Mouse (Mus musculus) embryonic facial prominence, embryonic 10.5 days (tissue): ENCODE measurements around the gene Gpr161. TPM values are rescaled to one million over a fixed set of nuclear protein-coding genes. Genes with fewer than 3 reads are reported as not detected.

Experiments
- DNase-seq: peaks from one replicate; pipeline ENCODE4 v3.0.0-alpha.2; 2017; ENCODE audit warnings: low spot score
- H3K27ac ChIP-seq: fragments of 300-500 bp; sonication (generic); replicated peaks from 2 replicates; pipeline ENCODE4 v1.5.1; 2016; ENCODE audit warnings: mild to moderate bottlenecking
- H3K27me3 ChIP-seq: fragments of 300-500 bp; sonication (generic); replicated peaks from 2 replicates; pipeline ENCODE4 v1.6.1; 2016; ENCODE audit warnings: low read depth, mild to moderate bottlenecking; ENCODE audit not compliant: poor library complexity, severe bottlenecking
- H3K36me3 ChIP-seq: fragments of 300-500 bp; sonication (generic); replicated peaks from 2 replicates; pipeline ENCODE4 v1.6.1; 2016; ENCODE audit warnings: mild to moderate bottlenecking, moderate library complexity
- H3K4me1 ChIP-seq: fragments of 300-500 bp; sonication (generic); 2 replicates; pipeline ENCODE4 v1.6.1; 2016
- H3K4me3 ChIP-seq: fragments of 300-500 bp; sonication (generic); 2 replicates; pipeline ENCODE4 v1.5.1; 2016; ENCODE audit warnings: mild to moderate bottlenecking, moderate library complexity
- H3K9me3 ChIP-seq: fragments of 300-500 bp; sonication (generic); 2 replicates; pipeline ENCODE4 v1.6.1; 2016; ENCODE audit warnings: mild to moderate bottlenecking
- WGBS: fragments of 180-500 bp; shearing (Covaris S2); methylation state at CpG from one replicate; pipeline ENCODE4 v1.1.7; 2016; 5-methylcytosine and 5-hydroxymethylcytosine counted together
- polyA plus RNA-seq: library from polyadenylated mRNA; unstranded; fragments of >200 nt; fragmentation: Nextera tagmentation; extraction: Ambion mirVana; gene quantifications from 2 replicates; pipeline ENCODE4 v1.2.1, GENCODE M21; 2016

Gene Gpr161
- 1.7 TPM in 2 replicates for polyA plus RNA-seq

GRCm38 (mm10) chr1:165295489-165295888, at the start of gene Gpr161:
TSS of gene Gpr161 (plus strand) at chr1:165295789.
- H3K4me1 ChIP-seq = peaks cover 3% of the 10 kb centered on the region; the same call in 1 of the 2 replicates
- peaks cover 42% of the 10 kb centered on the region for H3K36me3 ChIP-seq
- DNase-seq = no peak
- no peaks in the 10 kb centered on the region for H3K9me3 ChIP-seq
- no peaks in the 10 kb centered on the region for H3K27me3 ChIP-seq
- 98% methylated on average over 1 of the region's 1 CpGs for WGBS
- H3K27ac ChIP-seq = no peak within 1 kb of the TSS
- H3K4me3 ChIP-seq = no peak within 1 kb of the TSS

- Histone ChIP-seq H3K27ac (no peak overlapping the region), H3K4me1 (no peaks in the 10 kb centered on the region), H3K9me3 (no peaks in the 10 kb centered on the region), H3K36me3 (no peaks in the 10 kb centered on the region), H3K27me3 (no peaks in the 10 kb centered on the region), H3K4me3 (no peak overlapping the region)
- 86% methylated on average over 5 of the region's 5 CpGs for WGBS
- DNase-seq = no peak
Observed at GRCm38 (mm10) chr1:165246587-165246986, 49.0 kb upstream of the Gpr161 start.

DNA sequence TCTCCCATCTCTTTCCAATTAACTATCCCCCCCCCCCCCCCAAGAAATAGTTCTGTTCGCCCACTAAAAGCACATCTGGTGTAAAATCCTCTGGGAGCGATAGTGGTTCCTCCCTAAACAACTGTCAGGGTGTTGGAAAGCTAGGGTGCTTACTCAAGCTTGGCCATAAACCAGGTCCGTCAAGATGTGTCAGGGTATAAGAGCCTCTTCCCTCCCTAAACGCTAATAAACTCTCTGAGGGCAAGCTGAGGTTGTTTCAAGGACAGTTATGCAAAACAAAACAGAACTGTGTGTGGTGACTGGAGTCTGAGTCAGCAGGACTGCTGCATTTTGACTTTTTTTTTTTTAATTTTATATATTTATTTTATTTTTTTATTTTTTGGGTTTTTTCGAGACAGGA, 48.5 kb upstream of the Gpr161 start:
- 87% methylated on average over 5 of the region's 5 CpGs for WGBS
- no peaks in the 10 kb centered on the region for H3K4me1 ChIP-seq
- no peaks in the 10 kb centered on the region for H3K27me3 ChIP-seq
- no peak for DNase-seq
- no peak overlapping the region for H3K4me3 ChIP-seq
- H3K36me3 ChIP-seq = no peaks in the 10 kb centered on the region
- no peak overlapping the region for H3K27ac ChIP-seq
- no peaks in the 10 kb centered on the region for H3K9me3 ChIP-seq

DNA sequence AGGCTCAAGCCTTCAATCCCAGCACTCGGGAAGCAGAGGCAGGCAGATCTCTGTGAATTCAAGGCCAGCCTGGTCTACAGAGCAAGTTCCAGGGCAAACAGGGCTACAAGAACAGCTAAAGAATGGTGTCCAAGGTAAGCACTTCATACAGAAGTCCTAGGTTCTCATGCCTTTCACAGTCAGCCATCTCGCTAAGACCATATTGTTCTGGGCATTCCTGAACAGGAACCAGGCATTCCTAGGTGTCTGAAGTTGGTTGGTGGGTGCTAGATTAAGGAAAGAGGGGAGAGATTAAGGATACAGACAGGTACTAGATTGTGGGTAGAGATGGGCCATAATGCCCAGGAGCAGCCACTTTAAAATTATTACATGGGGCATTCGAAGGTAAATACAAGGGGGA, 47.8 kb upstream of the Gpr161 start:
- WGBS = 86% methylated on average over 3 of the region's 3 CpGs
- Histone ChIP-seq H3K27ac (no peak overlapping the region), H3K36me3 (no peaks in the 10 kb centered on the region), H3K4me1 (peaks cover 2% of the 10 kb centered on the region; the same call in 1 of the 2 replicates), H3K4me3 (no peak overlapping the region), H3K9me3 (no peaks in the 10 kb centered on the region), H3K27me3 (no peaks in the 10 kb centered on the region)
- DNase-seq = no peak

DNA sequence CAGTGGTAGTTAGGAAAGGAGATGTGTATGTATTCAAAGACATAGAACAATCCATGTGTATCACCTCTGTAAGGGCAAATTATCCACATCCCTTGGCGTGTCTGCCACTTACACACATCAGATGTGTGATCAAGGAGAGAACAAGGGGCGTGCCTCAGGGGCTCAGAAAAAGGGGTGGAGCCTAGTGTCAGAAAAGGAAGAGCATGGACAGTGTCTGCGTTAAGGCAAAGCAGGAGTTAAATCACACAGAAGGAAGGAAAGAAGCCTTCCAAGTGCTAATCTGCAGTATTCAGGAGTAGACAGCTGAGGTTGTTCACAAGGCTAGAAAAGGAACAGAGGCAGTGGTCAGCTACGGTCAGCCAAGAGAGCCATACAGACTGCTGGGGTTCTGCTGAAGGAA, 46.7 kb upstream of the Gpr161 start:
- H3K4me1 ChIP-seq = peaks cover 2% of the 10 kb centered on the region; the same call in 1 of the 2 replicates
- no peak overlapping the region for H3K27ac ChIP-seq
- no peaks in the 10 kb centered on the region for H3K9me3 ChIP-seq
- DNase-seq = no peak
- no peaks in the 10 kb centered on the region for H3K27me3 ChIP-seq
- H3K4me3 ChIP-seq = no peak overlapping the region
- no peaks in the 10 kb centered on the region for H3K36me3 ChIP-seq
- 65% methylated on average over 4 of the region's 4 CpGs for WGBS

DNA sequence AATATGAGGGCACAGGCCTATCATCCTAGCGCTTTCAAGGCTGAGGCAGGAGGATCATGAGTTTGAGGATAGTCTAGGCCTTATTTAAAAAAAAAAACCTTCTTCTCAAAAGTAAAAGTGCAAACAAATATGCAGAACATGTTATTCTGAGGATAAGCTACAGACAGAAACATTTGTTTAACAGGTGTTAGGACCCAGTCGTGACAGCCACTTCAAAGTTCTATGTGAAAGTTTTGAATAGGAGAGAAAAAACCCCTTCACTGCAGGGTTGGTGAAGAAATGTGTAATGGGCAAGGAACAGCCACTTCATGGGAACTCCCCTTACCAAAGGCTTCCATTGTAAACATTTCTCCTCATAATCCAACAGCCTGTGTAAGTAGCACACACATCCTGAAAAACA, 45.0 kb upstream of the Gpr161 start:
- Histone ChIP-seq H3K27ac (no peak overlapping the region), H3K4me3 (no peak overlapping the region), H3K27me3 (no peaks in the 10 kb centered on the region), H3K36me3 (no peaks in the 10 kb centered on the region), H3K9me3 (no peaks in the 10 kb centered on the region), H3K4me1 (peaks cover 2% of the 10 kb centered on the region; the same call in 1 of the 2 replicates)
- DNase-seq = no peak
- WGBS = 81% methylated on average over 2 of the region's 2 CpGs

DNA sequence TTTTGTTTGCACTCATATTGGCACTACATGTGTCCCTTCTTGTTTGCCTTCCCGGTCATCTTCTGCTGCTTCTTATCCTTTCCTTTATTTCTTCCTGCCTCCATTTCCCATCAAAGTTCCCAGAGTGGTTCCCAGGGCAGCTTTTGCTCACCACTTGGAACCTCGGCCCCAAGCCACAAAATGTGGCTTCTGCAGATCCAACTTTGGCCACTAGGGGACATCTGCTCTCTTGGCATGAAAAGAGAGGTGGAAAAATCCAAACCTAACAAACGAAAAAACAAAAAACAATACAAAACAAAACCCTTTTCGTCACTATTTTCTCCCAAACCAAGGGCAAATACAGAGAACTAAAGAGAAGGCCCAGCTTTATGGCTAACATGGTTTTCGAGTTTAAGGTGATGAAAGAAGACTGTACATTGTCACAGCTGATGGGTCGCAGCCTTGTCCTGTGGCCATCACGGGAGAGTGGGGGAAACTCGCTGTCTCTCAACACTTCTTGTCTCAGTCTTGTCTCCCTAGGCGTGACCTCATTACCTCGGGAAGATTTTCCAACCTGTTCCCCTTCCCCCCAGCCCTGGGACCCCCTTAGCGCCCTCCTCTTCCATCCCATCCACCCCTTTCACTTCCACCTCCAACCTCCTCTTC, 43.4 kb upstream of the Gpr161 start:
- Histone ChIP-seq H3K27ac (peak overlapping the region; percentile 24; the same call in 1 of the 2 replicates), H3K27me3 (no peaks in the 10 kb centered on the region), H3K9me3 (no peaks in the 10 kb centered on the region), H3K4me1 (peaks cover 2% of the 10 kb centered on the region; the same call in 1 of the 2 replicates), H3K4me3 (no peak overlapping the region), H3K36me3 (no peaks in the 10 kb centered on the region)
- WGBS = 46% methylated on average over 11 of the region's 11 CpGs
- DNase-seq = peak; percentile 71

GRCm38 (mm10) chr1:165274946-165275345, 20.6 kb upstream of the Gpr161 start:
- 88% methylated on average over 6 of the region's 6 CpGs for WGBS
- no peak overlapping the region for H3K27ac ChIP-seq
- no peaks in the 10 kb centered on the region for H3K36me3 ChIP-seq
- no peak for DNase-seq
- no peaks in the 10 kb centered on the region for H3K27me3 ChIP-seq
- H3K9me3 ChIP-seq = no peaks in the 10 kb centered on the region
- no peak overlapping the region for H3K4me3 ChIP-seq
- no peaks in the 10 kb centered on the region for H3K4me1 ChIP-seq

- H3K4me1 ChIP-seq = peaks cover 44% of the 10 kb centered on the region
- no peaks in the 10 kb centered on the region for H3K27me3 ChIP-seq
- no peak for DNase-seq
- H3K4me3 ChIP-seq = peak overlapping the region; percentile 85
- peak overlapping the region; percentile 96 for H3K27ac ChIP-seq
- WGBS = 65% methylated on average over 10 of the region's 10 CpGs
- no peaks in the 10 kb centered on the region for H3K36me3 ChIP-seq
- no peaks in the 10 kb centered on the region for H3K9me3 ChIP-seq
Observed at GRCm38 (mm10) chr1:165280741-165281140, 14.8 kb upstream of the Gpr161 start.

- 1% methylated on average over 69 of the region's 71 CpGs for WGBS
- H3K4me1 ChIP-seq = peaks cover 44% of the 10 kb centered on the region
- no peaks in the 10 kb centered on the region for H3K36me3 ChIP-seq
- H3K4me3 ChIP-seq = peak overlapping the region; percentile 85
- peak; percentile 87 for DNase-seq
- H3K27me3 ChIP-seq = no peaks in the 10 kb centered on the region
- peak overlapping the region; percentile 96 for H3K27ac ChIP-seq
- H3K9me3 ChIP-seq = no peaks in the 10 kb centered on the region
Observed at GRCm38 (mm10) chr1:165281351-165282221, 14.0 kb upstream of the Gpr161 start.

GRCm38 (mm10) chr1:165282222-165282966, 13.2 kb upstream of the Gpr161 start:
- under 1% methylated on average over 35 of the region's 35 CpGs for WGBS
- no peak for DNase-seq

GRCm38 (mm10) chr1:165282967-165283345, 12.6 kb upstream of the Gpr161 start:
- H3K27ac ChIP-seq = 0 out of 2 replicates have a peak overlapping the region, but pooled peaks have one; percentile 96

More at GRCm38 (mm10) chr1:165282222-165282966, 13.2 kb upstream of the Gpr161 start:
- H3K4me1 ChIP-seq = peaks cover 44% of the 10 kb centered on the region
- no peaks in the 10 kb centered on the region for H3K9me3 ChIP-seq
- peak overlapping the region; percentile 96 for H3K27ac ChIP-seq
- H3K4me3 ChIP-seq = peak overlapping the region; percentile 85
- no peaks in the 10 kb centered on the region for H3K27me3 ChIP-seq
- peaks cover 3% of the 10 kb centered on the region for H3K36me3 ChIP-seq

More at GRCm38 (mm10) chr1:165282967-165283345, 12.6 kb upstream of the Gpr161 start:
- no peaks in the 10 kb centered on the region for H3K27me3 ChIP-seq
- DNase-seq = no peak
- 11% methylated on average over 7 of the region's 7 CpGs for WGBS
- H3K4me1 ChIP-seq = peaks cover 44% of the 10 kb centered on the region
- H3K4me3 ChIP-seq = peak overlapping the region; percentile 85
- H3K9me3 ChIP-seq = no peaks in the 10 kb centered on the region
- peaks cover 8% of the 10 kb centered on the region for H3K36me3 ChIP-seq
